Mouse (Mus musculus): ENCODE results near the gene Ggnbp2. TPM values are rescaled to one million over a fixed set of nuclear protein-coding genes. Genes with fewer than 3 reads are reported as not detected.

The Ggnbp2 gene
- polyA plus RNA-seq, 1 experiment from 2014 or later, result 55.8 TPM

DNA sequence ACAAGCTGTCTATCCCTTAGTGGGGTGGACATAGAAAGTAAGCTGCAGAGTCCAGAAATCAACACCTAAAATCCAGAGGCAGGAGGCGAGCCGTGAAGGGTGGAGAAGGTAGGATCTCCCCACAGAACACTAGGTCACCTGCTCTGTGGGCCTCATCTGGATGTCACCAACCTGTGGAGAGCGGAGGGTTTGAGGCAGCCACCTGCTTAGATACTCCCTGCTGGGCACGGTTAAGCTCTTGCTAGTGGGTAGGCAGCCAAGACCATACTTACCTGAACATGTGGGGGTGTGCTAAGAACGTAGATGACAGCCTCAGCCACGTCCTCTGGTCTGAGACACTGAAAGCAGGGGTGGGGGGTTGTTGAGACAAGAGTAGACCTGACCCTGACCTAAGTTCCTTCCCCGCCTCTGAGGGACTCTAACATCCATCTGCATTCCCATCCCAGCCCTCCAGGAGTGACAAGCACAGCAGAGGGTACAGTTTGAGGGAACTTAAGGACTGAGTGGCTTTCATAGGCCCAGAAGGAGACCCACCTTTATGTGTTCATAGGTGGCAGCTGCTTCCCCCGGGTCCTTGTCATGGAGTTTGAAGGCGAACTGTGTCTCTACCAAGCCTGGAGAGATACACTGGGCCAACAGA, 49.4 kb downstream of the Ggnbp2 start:
- no peak for ATAC-seq (replicated peaks; ENCODE audit: extremely low read depth, insufficient read depth, low FRiP score)
- Histone ChIP-seq H3K36me3 (ENCODE audit: control insufficient read depth, insufficient read depth) (peaks cover 22% of the 10 kb centered on the region), H3K4me1 (ENCODE audit: control insufficient read depth, insufficient read depth, low read length) (peaks cover 43% of the 10 kb centered on the region), H3K4me3 (ENCODE audit: low read length) (no peak overlapping the region), H3K9ac (ENCODE audit: low read length) (no peak overlapping the region), H3K27ac (ENCODE audit: low read length) (no peak overlapping the region), H3K9me3 (replicated peaks; ENCODE audit: control insufficient read depth, low read length) (no peaks in the 10 kb centered on the region; the same call in 1 of the 2 replicates), H3K4me2 (ENCODE audit: low read depth, low read length) (no peak overlapping the region), H3K27me3 (ENCODE audit: control insufficient read depth, insufficient read depth, low read length) (no peaks in the 10 kb centered on the region)
- WGBS, result 89% methylated on average over 9 of the region's 9 CpGs

DNA sequence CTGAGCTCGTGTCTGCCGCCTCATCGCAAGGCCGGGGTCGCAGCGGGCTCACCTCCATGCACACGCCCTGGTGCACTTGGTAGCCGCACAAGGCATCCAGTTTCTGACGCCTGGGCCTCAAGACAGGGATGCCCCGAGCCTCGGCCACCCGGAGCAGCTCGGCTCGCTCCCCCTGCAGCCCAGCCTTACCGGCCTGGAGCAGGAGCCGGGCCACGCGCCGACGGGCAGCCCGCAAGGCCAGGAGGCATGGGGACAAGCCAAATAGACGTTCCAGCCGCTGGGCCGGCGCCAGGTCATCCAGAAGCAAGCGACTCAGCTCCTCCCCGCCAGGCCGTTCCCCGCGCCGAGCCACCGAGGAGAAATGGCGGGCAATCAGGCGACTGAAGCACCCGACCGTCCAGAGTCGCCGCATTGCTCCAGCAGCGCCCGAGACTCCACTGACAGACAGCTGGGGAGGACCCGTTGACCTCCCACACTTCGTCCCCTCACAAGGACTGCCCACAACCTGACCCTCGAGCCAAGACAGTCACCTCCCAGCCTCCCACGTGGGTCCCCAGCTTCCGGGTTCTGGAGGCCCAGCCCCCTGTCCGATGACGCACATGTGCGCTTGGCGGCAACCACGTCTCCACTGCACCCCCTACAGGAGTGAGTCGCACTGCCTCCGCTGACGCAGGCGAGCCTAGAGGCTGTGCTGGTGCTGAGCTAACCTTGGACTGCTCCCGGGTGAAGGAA, 51.5 kb downstream of the Ggnbp2 start, which contains the start of gene Mrm1:
Mrm1 (minus strand) TSS at position 555 of the 732 bp plus-strand sequence.
- Histone ChIP-seq H3K4me3 (ENCODE audit: low read length) (peak within 1 kb of the TSS; percentile 86), H3K9me3 (replicated peaks; ENCODE audit: control insufficient read depth, low read length) (no peaks in the 10 kb centered on the region; the same call in 1 of the 2 replicates), H3K9ac (ENCODE audit: low read length) (peak within 1 kb of the TSS; percentile 92), H3K27me3 (ENCODE audit: control insufficient read depth, insufficient read depth, low read length) (no peaks in the 10 kb centered on the region), H3K27ac (ENCODE audit: low read length) (peak within 1 kb of the TSS; percentile 96), H3K4me1 (ENCODE audit: control insufficient read depth, insufficient read depth, low read length) (peaks cover 23% of the 10 kb centered on the region), H3K4me2 (ENCODE audit: low read depth, low read length) (peak within 1 kb of the TSS; percentile 98), H3K36me3 (ENCODE audit: control insufficient read depth, insufficient read depth) (peaks cover 16% of the 10 kb centered on the region)
- ATAC-seq (replicated peaks; ENCODE audit: extremely low read depth, insufficient read depth, low FRiP score), result peak; percentile 74
- WGBS, result under 1% methylated on average over 55 of the region's 55 CpGs

DNA sequence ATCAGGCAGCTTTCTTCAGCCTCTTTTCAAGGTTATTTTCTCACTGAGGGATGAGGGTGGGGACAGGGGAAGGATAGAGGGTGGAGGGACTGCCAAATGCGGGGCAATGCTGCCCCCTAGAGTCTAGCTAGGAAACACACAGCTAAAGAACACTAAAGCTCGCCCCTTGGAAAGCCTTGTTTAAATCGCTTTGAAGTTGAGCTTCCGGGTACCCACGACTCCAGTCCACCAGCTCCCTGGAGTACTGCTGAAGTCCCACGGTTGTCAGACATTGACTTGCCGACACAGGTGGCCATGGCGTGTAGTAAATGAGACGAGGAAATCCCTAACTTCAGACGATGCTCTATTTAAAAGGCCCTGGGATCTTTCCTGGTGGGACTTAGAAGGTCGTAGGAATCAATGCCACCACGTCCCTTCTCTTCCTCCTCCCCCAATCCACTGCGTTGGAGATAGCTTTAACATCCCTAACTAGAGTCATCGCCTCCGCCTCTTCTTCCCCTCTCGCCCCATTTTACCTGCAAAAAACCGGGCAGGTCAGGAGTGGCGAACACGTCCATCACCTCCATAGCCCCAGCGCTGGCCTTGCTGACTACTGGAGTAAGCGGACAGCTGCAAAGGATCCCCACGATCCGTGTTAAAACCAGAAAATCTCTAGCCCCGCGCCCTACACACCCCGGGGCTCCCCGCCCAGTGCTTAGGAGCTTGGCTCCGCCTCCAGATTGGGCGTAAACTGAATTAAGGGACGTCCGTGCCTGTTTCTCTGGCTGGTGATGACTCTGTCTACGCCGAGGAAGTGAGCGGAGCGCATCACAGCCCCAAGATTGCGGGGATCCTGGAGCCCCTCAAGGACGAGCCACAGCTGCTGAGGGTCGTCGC, 52.3 kb downstream of the Ggnbp2 start:
- WGBS, result under 1% methylated on average over 39 of the region's 39 CpGs
- no peaks in the 10 kb centered on the region; the same call in 1 of the 2 replicates for H3K9me3 ChIP-seq (replicated peaks; ENCODE audit: control insufficient read depth, low read length)

DNA sequence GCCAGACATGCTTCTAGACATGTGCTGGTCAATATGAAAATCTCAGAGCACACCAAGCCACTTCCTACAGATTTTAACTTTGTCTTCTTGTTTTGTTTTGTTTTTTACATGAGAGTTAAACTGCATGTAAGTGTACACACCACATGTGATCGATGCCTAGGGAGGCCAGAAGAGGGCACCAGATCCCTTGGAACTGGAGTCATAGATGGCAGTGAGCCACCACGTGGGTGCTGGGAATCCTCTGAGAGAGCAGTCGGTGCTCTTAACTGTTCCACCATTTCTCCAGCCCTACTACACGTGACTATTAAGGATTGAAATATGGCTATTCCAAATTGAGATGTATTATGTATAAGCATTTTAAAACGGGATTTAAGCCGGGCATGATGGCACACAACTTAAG, 53.3 kb downstream of the Ggnbp2 start:
- Histone ChIP-seq H3K4me3 (ENCODE audit: low read length) (no peak overlapping the region), H3K27ac (ENCODE audit: low read length) (no peak overlapping the region), H3K4me1 (ENCODE audit: control insufficient read depth, insufficient read depth, low read length) (peaks cover 6% of the 10 kb centered on the region), H3K9ac (ENCODE audit: low read length) (no peak overlapping the region), H3K36me3 (ENCODE audit: control insufficient read depth, insufficient read depth) (peaks cover 22% of the 10 kb centered on the region), H3K4me2 (ENCODE audit: low read depth, low read length) (no peak overlapping the region), H3K9me3 (replicated peaks; ENCODE audit: control insufficient read depth, low read length) (no peaks in the 10 kb centered on the region; the same call in 1 of the 2 replicates), H3K27me3 (ENCODE audit: control insufficient read depth, insufficient read depth, low read length) (no peaks in the 10 kb centered on the region)
- 81% methylated on average over 6 of the region's 6 CpGs for WGBS
- no peak for ATAC-seq (replicated peaks; ENCODE audit: extremely low read depth, insufficient read depth, low FRiP score)

More for the DNA sequence above, 52.3 kb downstream of the Ggnbp2 start:
- peak overlapping the region; percentile 86 for H3K4me3 ChIP-seq (ENCODE audit: low read length)
- H3K27ac ChIP-seq (ENCODE audit: low read length), result peak overlapping the region; percentile 96
- peak overlapping the region; percentile 98 for H3K4me2 ChIP-seq (ENCODE audit: low read depth, low read length)
- ATAC-seq (replicated peaks; ENCODE audit: extremely low read depth, insufficient read depth, low FRiP score), result peak; percentile 66
- H3K4me1 ChIP-seq (ENCODE audit: control insufficient read depth, insufficient read depth, low read length), result peaks cover 16% of the 10 kb centered on the region
- peak overlapping the region; percentile 92 for H3K9ac ChIP-seq (ENCODE audit: low read length)
- no peaks in the 10 kb centered on the region for H3K27me3 ChIP-seq (ENCODE audit: control insufficient read depth, insufficient read depth, low read length)
- H3K36me3 ChIP-seq (ENCODE audit: control insufficient read depth, insufficient read depth), result peaks cover 16% of the 10 kb centered on the region

DNA sequence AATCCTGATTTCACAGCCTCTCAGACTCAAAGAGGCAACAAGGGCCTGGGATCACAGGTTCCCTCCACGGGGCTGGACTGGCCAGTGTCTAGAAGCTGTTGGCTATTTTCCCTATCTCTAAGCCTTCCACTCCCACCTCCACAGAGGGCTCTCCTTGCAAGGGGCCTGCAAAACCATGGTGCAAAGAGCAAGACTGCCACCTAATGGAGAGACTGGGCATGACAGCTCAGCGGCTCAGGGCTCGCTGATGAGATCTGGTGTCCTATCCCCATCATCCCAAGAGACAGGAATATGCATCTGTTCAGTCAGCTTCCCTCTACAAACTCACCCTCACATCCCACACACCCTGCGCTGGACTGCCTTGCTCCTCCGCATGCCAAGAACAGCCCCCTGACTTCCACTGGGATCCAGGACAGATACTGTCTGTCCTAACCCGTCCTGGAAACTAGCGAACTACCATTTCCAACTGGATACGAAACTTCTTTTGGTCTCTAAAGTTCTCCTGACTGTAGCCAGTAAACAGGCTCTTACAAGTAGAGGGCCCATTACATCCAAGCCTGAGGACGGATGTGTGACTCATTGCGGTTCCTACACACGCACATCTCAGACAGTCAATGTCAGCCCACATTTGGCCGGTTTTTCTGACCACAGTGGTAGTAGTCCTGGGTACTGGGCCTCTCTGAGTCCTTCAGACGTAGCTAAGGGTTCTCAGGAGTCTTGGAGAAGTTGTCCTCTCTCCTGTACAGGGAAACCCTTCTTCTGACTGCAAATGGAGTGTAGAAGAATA, 56.7 kb downstream of the Ggnbp2 start:
- Histone ChIP-seq H3K27ac (ENCODE audit: low read length) (no peak overlapping the region), H3K4me2 (ENCODE audit: low read depth, low read length) (no peak overlapping the region), H3K27me3 (ENCODE audit: control insufficient read depth, insufficient read depth, low read length) (no peaks in the 10 kb centered on the region), H3K9me3 (replicated peaks; ENCODE audit: control insufficient read depth, low read length) (no peaks in the 10 kb centered on the region; the same call in 1 of the 2 replicates), H3K9ac (ENCODE audit: low read length) (no peak overlapping the region), H3K36me3 (ENCODE audit: control insufficient read depth, insufficient read depth) (peaks cover 15% of the 10 kb centered on the region), H3K4me1 (ENCODE audit: control insufficient read depth, insufficient read depth, low read length) (no peaks in the 10 kb centered on the region), H3K4me3 (ENCODE audit: low read length) (no peak overlapping the region)
- no peak for ATAC-seq (replicated peaks; ENCODE audit: extremely low read depth, insufficient read depth, low FRiP score)
- WGBS, result 56% methylated on average over 13 of the region's 13 CpGs

DNA sequence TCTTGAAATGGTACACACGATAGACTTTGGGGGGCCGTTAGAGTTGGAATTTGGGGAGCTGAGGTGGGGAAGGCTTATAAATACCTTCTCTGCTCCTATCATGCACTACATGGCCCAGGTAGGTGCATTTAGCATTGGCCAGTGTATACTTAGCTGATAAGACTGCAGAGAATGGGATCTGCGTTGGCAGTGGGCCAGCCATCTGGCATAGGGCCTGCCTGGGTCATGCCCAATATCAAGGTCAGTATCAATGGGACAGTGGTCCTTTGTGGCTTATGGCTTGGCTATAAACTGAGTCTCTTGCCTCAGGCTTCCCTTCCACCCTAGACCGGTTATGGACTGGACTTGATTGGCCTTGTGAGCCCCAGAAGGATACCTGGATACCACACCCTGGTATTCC, 66.2 kb downstream of the Ggnbp2 start:
- H3K4me3 ChIP-seq (ENCODE audit: low read length), result no peak overlapping the region
- no peaks in the 10 kb centered on the region for H3K9me3 ChIP-seq (replicated peaks; ENCODE audit: control insufficient read depth, low read length)
- WGBS, result 77% methylated on average over 4 of the region's 4 CpGs
- H3K9ac ChIP-seq (ENCODE audit: low read length), result no peak overlapping the region
- H3K36me3 ChIP-seq (ENCODE audit: control insufficient read depth, insufficient read depth), result no peaks in the 10 kb centered on the region
- H3K4me1 ChIP-seq (ENCODE audit: control insufficient read depth, insufficient read depth, low read length), result no peaks in the 10 kb centered on the region
- no peak overlapping the region for H3K27ac ChIP-seq (ENCODE audit: low read length)
- H3K27me3 ChIP-seq (ENCODE audit: control insufficient read depth, insufficient read depth, low read length), result no peaks in the 10 kb centered on the region
- ATAC-seq (replicated peaks; ENCODE audit: extremely low read depth, insufficient read depth, low FRiP score), result no peak
- H3K4me2 ChIP-seq (ENCODE audit: low read depth, low read length), result no peak overlapping the region

- Histone ChIP-seq H3K4me2 (ENCODE audit: low read depth, low read length) (no peak overlapping the region), H3K9me3 (replicated peaks; ENCODE audit: control insufficient read depth, low read length) (no peaks in the 10 kb centered on the region; the same call in 1 of the 2 replicates), H3K4me3 (ENCODE audit: low read length) (no peak overlapping the region), H3K36me3 (ENCODE audit: control insufficient read depth, insufficient read depth) (no peaks in the 10 kb centered on the region), H3K9ac (ENCODE audit: low read length) (no peak overlapping the region), H3K27ac (ENCODE audit: low read length) (no peak overlapping the region), H3K27me3 (ENCODE audit: control insufficient read depth, insufficient read depth, low read length) (peaks cover 10% of the 10 kb centered on the region; the same call in 1 of the 2 replicates), H3K4me1 (ENCODE audit: control insufficient read depth, insufficient read depth, low read length) (0 out of 2 replicates have a peak, but pooled peaks cover 2% of the 10 kb centered on the region)
- 19% methylated on average over 21 of the region's 21 CpGs for WGBS
- no peak for ATAC-seq (replicated peaks; ENCODE audit: extremely low read depth, insufficient read depth, low FRiP score)
These were observed 72.8 kb downstream of the Ggnbp2 start for GRCm38 (mm10) chr11:84797627-84798353.

GRCm38 (mm10) chr11:84797026-84797425, 73.6 kb downstream of the Ggnbp2 start:
- ATAC-seq (replicated peaks; ENCODE audit: extremely low read depth, insufficient read depth, low FRiP score), result no peak
- Histone ChIP-seq H3K4me2 (ENCODE audit: low read depth, low read length) (no peak overlapping the region), H3K27me3 (ENCODE audit: control insufficient read depth, insufficient read depth, low read length) (peaks cover 10% of the 10 kb centered on the region; the same call in 1 of the 2 replicates), H3K36me3 (ENCODE audit: control insufficient read depth, insufficient read depth) (no peaks in the 10 kb centered on the region), H3K9me3 (replicated peaks; ENCODE audit: control insufficient read depth, low read length) (no peaks in the 10 kb centered on the region; the same call in 1 of the 2 replicates), H3K4me3 (ENCODE audit: low read length) (no peak overlapping the region), H3K27ac (ENCODE audit: low read length) (no peak overlapping the region), H3K4me1 (ENCODE audit: control insufficient read depth, insufficient read depth, low read length) (0 out of 2 replicates have a peak, but pooled peaks cover 2% of the 10 kb centered on the region), H3K9ac (ENCODE audit: low read length) (no peak overlapping the region)
- 40% methylated on average over 10 of the region's 10 CpGs for WGBS
